Mouse (Mus musculus): ENCODE data around the gene Rd3l.

DNA sequence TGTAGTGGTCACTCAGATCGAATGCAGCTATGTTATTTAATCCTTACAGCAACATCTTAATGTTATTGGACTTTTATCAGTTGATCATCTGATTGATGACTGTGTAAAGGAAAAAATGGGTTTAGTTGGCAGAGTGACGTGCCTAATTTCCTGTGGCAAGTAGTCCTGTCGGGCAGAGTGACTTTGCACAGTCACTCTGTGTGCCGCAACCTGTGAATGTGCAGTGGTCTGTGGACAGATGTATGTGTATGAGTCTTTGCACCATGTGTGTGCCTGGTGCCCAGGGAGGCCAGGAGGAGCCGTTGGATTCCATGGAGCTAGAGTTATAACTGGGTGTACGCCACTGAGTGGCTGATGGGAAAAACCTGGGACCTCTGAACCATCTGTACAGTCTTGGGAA is 6.5 kb downstream of the Rd3l start:
- no peak for TF ChIP-seq CTCF (IDR thresholded peaks at IDR 0.05; ENCODE audit: borderline replicate concordance, extremely low read depth, insufficient read depth, insufficient read length)
- no peak for TF ChIP-seq POLR2A (IDR thresholded peaks at IDR 0.05; ENCODE audit: borderline replicate concordance, extremely low read depth, insufficient read depth, insufficient read length, poor library complexity, severe bottlenecking)
